Mouse (Mus musculus): ENCODE results near the gene Nipbl. TPM values are rescaled to one million over a fixed set of nuclear protein-coding genes. Genes with fewer than 3 reads are reported as not detected.
"Not testable (repeated sequence)": the region's sequence is repeated elsewhere in the genome, so short reads cannot be mapped to it uniquely, and the experiment has no call there.

The Nipbl gene
- total RNA-seq, 1 experiment from 2014 or later: 102 TPM

- ATAC-seq (ENCODE audit: extremely low read depth, insufficient number of reproducible peaks, low FRiP score, poor library complexity, severe bottlenecking): no peak
Measured at GRCm38 (mm10) chr15:8324061-8324460, 120.2 kb downstream of the Nipbl start.

DNA sequence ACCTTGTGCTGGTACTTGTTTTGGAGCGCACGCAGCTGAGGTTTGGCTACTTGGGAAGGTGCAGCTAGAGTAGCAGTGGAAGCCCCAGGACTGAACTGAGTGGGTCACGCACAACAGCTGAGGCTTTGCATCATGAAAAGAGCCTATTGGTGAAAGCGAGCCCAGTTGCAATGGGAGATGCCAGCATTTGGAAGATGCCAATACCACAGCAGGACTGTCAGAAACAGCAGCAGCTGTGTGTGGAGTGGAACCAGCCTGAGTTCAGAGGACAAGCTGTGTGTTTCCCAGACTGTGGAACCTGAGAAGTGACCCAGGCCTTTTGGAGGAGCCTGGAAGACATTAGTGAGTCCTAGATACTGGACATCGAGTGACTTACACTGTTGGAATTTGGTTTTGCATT is 122.8 kb downstream of the Nipbl start:
- ATAC-seq (ENCODE audit: extremely low read depth, insufficient number of reproducible peaks, low FRiP score, poor library complexity, severe bottlenecking): no peak

DNA sequence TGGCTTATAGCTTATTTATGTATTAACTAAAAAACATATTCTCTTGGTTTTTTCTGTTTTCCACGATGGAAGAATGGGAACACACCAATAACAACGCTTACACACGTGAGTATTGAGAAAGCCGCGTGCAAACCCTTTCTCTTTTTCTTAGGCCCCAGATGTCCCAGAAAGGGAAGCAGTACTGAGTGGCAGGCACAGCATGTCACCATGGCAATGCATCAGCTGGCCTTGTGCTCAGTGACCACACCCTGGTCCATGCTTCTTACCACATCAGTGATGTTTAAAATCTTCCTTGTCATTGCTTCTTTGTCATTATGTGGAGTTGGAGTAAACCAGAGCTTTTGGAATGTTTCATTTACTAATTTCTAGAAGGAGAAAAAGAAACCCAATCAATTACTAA is 125.1 kb downstream of the Nipbl start:
- ATAC-seq (ENCODE audit: extremely low read depth, insufficient number of reproducible peaks, low FRiP score, poor library complexity, severe bottlenecking): no peak

- ATAC-seq (ENCODE audit: extremely low read depth, insufficient number of reproducible peaks, low FRiP score, poor library complexity, severe bottlenecking): no peak
Measured at GRCm38 (mm10) chr15:8317381-8317780, 126.9 kb downstream of the Nipbl start.

DNA sequence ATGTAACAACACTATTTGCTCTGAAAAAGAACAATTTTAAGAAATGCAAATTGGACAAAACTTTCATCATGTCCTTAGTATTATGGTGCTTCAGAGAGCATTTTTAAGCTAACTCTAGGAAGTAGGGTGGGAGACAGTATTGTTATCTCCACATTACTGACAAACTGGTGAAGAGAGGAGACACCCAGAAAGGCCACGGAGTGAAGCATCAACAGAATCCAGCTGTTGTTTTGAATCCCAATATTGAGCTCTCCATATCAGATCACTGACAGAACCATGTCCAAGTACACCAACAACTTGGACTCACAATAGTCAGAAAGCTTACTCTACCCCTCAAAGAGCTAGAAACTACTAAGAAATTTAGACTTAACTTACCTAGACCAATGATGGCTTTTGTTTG is 138.8 kb downstream of the Nipbl start:
- no peak for ATAC-seq (ENCODE audit: extremely low read depth, insufficient number of reproducible peaks, low FRiP score, poor library complexity, severe bottlenecking)

- no peak for ATAC-seq (ENCODE audit: extremely low read depth, insufficient number of reproducible peaks, low FRiP score, poor library complexity, severe bottlenecking)
Measured at GRCm38 (mm10) chr15:8302944-8303343, 141.3 kb downstream of the Nipbl start.

DNA sequence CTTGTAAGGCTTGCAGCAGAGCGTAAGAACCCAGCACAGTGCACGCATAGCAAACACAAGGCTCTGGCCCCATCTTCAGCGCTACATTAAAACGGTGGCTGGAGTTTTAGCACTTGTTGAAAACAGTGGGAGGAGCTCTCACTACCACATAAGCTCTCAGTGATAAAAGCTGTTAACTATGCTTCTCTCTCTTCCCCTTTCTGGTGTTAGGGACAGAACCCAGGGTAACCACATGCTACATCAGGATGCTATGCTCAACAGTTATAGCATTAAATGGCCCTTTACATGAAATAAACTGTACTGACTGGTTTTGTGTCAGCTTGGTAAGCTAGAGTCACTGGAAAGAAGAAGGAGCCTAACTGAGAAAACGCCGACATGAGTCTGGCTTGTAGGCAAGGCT is 150.1 kb downstream of the Nipbl start:
- ATAC-seq (ENCODE audit: extremely low read depth, insufficient number of reproducible peaks, low FRiP score, poor library complexity, severe bottlenecking): no peak

GRCm38 (mm10) chr15:8291251-8291650 is 153.0 kb downstream of the Nipbl start:
- ATAC-seq (ENCODE audit: extremely low read depth, insufficient number of reproducible peaks, low FRiP score, poor library complexity, severe bottlenecking): no peak

DNA sequence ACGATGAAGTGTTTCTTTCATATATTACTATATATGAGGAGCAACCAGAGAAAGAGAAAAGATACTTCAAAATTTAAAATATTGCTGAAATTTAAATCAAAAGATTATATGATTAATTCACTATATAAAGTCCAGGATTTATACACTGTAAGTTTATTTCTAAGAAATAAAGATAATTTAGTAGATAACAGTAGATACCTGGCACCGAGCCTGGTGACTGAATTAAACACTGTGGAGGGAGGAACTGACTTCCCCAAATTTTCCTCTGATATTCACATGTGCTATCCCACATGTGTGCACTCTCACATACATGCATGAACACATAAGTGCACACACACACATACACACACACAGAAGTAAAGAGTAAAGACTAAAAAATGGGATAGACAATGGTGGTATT is 162.1 kb downstream of the Nipbl start:
- no peak for ATAC-seq (ENCODE audit: extremely low read depth, insufficient number of reproducible peaks, low FRiP score, poor library complexity, severe bottlenecking)

DNA sequence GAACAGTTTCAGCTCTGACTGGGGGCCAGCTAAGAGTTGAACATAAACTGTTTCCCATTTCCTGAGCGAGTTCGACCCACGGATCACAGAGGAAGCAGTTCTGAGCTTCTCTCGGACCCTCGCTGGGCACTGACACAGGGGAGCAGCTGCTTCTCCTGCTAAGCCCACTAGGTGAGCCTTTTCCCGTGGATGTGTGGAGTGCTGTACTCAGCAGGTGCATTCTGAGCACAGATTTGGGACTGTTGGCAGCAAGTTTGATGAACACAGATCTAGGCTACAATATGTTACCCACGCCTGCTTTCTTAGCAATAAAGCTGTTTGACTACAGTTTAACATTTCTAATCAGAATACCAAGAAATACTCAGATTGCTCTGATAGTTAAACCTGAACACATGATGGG is 162.6 kb downstream of the Nipbl start:
- no peak for ATAC-seq (ENCODE audit: extremely low read depth, insufficient number of reproducible peaks, low FRiP score, poor library complexity, severe bottlenecking)

DNA sequence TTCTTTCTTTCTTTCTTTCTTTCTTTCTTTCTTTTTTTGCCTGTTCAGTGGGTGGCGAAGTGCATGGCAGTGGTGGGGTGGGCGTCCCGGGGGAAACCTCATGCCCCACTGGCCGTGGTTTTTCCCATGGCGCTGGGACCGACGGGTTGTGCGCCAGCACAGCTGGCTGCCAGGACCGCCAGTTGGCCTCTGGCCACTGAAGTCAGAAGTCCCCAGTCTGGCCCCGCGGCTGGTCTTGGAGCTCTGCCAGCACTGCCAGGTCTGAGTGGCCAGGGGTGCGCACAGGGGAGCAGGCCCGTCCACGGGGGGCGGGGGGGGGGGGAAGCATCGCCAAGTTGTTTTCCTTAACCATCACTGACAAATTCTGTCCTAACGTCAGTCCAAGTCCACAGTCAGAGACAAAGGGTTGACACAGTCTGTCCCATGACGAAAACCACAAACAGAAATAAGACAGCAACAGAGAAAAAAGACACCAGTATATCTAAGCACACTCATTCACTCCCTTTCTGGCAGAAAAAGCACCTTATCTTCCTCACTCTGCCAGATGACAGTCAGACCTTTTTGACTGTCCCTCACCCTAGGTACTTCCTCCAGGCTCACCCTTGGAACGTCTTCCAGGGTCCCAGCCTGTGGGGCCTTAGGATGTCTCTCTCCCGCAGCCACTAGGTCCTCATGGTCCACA is 164.2 kb downstream of the Nipbl start:
- no peak for ATAC-seq (ENCODE audit: extremely low read depth, insufficient number of reproducible peaks, low FRiP score, poor library complexity, severe bottlenecking)

DNA sequence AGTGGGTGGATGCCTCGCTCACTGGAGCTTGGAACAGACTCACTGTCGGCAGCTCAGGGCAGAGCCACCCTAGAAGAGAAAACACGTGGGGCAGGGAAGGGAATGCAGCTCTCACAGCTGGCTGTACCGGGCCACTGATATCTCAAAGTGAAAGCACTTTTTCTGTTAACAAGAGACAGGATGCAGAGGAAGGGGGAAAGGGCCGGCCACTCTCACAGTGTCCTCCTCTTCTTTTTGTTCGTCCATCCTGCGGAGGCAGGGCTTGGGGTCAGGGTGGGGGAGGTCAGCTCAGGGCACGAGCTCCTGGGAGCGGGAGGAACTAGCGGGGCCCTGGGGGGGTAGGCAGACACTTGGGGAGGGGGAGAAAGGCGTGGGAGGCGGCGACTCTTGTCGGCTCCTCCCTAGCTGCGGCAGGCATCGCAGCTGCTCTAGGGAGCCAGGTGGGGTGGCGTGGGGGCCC is 164.9 kb downstream of the Nipbl start:
- no peak for ATAC-seq (ENCODE audit: extremely low read depth, insufficient number of reproducible peaks, low FRiP score, poor library complexity, severe bottlenecking)

DNA sequence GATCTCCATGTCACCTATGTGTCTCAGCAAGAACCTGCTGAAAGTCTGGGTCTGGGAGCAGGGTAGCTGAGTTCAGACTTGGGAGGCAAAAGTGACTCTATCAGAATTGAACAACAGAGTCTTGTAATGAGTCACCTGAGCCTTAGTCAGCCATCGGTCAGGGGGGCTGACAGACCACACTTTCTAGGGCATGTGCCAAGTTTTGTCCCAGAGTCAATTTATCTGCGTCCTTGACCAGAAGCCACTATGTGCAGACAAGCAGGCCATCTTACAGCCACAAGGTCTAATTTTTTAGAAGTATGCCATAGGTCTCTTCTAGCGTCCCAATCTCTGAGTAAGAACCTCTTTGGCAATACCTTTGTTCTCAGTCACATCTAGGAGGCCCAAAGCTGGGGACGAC is 166.3 kb downstream of the Nipbl start:
- not testable (repeated sequence) for ATAC-seq (ENCODE audit: extremely low read depth, insufficient number of reproducible peaks, low FRiP score, poor library complexity, severe bottlenecking)

GRCm38 (mm10) chr15:8271952-8272351 is 172.3 kb downstream of the Nipbl start:
- ATAC-seq (ENCODE audit: extremely low read depth, insufficient number of reproducible peaks, low FRiP score, poor library complexity, severe bottlenecking): no peak

GRCm38 (mm10) chr15:8268231-8268630 is 176.0 kb downstream of the Nipbl start:
- ATAC-seq (ENCODE audit: extremely low read depth, insufficient number of reproducible peaks, low FRiP score, poor library complexity, severe bottlenecking): no peak

GRCm38 (mm10) chr15:8267211-8267610 is 177.1 kb downstream of the Nipbl start:
- no peak for ATAC-seq (ENCODE audit: extremely low read depth, insufficient number of reproducible peaks, low FRiP score, poor library complexity, severe bottlenecking)

DNA sequence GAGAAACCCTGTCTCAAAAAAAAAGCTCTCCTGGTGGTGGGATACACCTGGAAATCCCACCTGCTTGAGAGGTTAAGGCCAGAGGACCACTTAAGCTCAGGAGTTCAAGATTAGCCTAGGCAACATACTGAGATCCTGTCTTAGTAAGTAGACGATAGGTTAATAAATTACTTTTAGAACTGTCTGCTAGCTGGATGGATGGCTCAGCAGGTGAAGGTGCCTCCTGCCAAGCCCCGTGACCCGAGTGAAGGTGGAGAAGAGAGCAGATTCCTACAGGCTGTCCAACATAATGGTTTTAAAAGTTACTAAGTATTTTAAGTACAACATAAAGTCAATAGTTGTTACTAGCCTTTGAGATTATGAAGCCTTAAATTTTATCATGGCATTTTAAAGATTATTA is 178.3 kb downstream of the Nipbl start:
- no peak for ATAC-seq (ENCODE audit: extremely low read depth, insufficient number of reproducible peaks, low FRiP score, poor library complexity, severe bottlenecking)
